Comparison of ENCODE assay signal across 8 mouse cellular contexts in genomic region chr6:117863751-117864150, GRCm38 (mm10). TPM values are rescaled to one million over a fixed set of nuclear protein-coding genes. Genes with fewer than 3 reads are reported as not detected.
DNase-seq lines count a peak whose midpoint lies in the region; ATAC-seq and TF ChIP-seq lines count a peak whose summit lies in the region.

No protein-coding gene starts in this region.

- peak overlapping the region; percentile 75; the same call in 1 of the 2 replicates for H3K4me3 ChIP-seq in heart, embryonic 11.5 days (ENCODE audit: low read depth, low read length)
- H3K4me3 ChIP-seq in E14TG2a.4 (replicated peaks; ENCODE audit: low read length) = peak overlapping the region; percentile 97
- H3K4me3 ChIP-seq in forebrain, embryonic 15.5 days = peak overlapping the region; percentile 91
- H3K4me3 ChIP-seq in liver, embryonic 15.5 days (replicated peaks) = peak overlapping the region; percentile 71

- H3K9me3 ChIP-seq in heart, embryonic 11.5 days (replicated peaks; ENCODE audit: control insufficient read depth, low read length) = no peaks in the 10 kb centered on the region
- no peaks in the 10 kb centered on the region for H3K9me3 ChIP-seq in E14TG2a.4 (ENCODE audit: low read length)
- no peaks in the 10 kb centered on the region for H3K9me3 ChIP-seq in forebrain, embryonic 15.5 days
- no peaks in the 10 kb centered on the region for H3K9me3 ChIP-seq in liver, embryonic 15.5 days (replicated peaks)

- 87% methylated on average over 8 of the region's 8 CpGs for WGBS in heart, embryonic 11.5 days (ENCODE audit: insufficient replicate concordance)
- WGBS in forebrain, embryonic 15.5 days = 96% methylated on average over 8 of the region's 8 CpGs
- WGBS in liver, embryonic 15.5 days (ENCODE audit: insufficient replicate concordance) = 77% methylated on average over 8 of the region's 8 CpGs

- TF ChIP-seq CTCF in E14TG2a.4 (conservative IDR thresholded peaks at IDR 0.05; ENCODE audit: low read length) = no peak

- no peaks in the 10 kb centered on the region for H3K36me3 ChIP-seq in heart, embryonic 11.5 days (ENCODE audit: control insufficient read depth, insufficient read depth, low read length)
- H3K36me3 ChIP-seq in E14TG2a.4 (ENCODE audit: insufficient read depth, low read length) = peaks cover 12% of the 10 kb centered on the region
- H3K36me3 ChIP-seq in forebrain, embryonic 15.5 days = no peaks in the 10 kb centered on the region
- H3K36me3 ChIP-seq in liver, embryonic 15.5 days (replicated peaks) = no peaks in the 10 kb centered on the region

- H3K27ac ChIP-seq in heart, embryonic 11.5 days (ENCODE audit: low read depth, low read length) = no peak overlapping the region
- no peak overlapping the region for H3K27ac ChIP-seq in forebrain, embryonic 15.5 days (replicated peaks)
- H3K27ac ChIP-seq in liver, embryonic 15.5 days (replicated peaks) = no peak overlapping the region

- no peaks in the 10 kb centered on the region for H3K27me3 ChIP-seq in heart, embryonic 11.5 days (ENCODE audit: control insufficient read depth, insufficient read depth, low read length)
- no peaks in the 10 kb centered on the region for H3K27me3 ChIP-seq in E14TG2a.4 (ENCODE audit: insufficient read depth, low read length)
- H3K27me3 ChIP-seq in forebrain, embryonic 15.5 days = no peaks in the 10 kb centered on the region
- no peaks in the 10 kb centered on the region for H3K27me3 ChIP-seq in liver, embryonic 15.5 days

- DNase-seq in heart, adult 18-20 months = no peak
- DNase-seq in cerebellum, postnatal 36 days = no peak
- DNase-seq in right cerebral cortex, postnatal 25 days = no peak

- H3K9ac ChIP-seq in heart, embryonic 11.5 days (ENCODE audit: low read depth, low read length) = no peak overlapping the region
- H3K9ac ChIP-seq in forebrain, embryonic 15.5 days (replicated peaks) = no peak overlapping the region
- H3K9ac ChIP-seq in liver, embryonic 15.5 days = no peak overlapping the region

- peaks cover 3% of the 10 kb centered on the region; the same call in 1 of the 2 replicates for H3K4me1 ChIP-seq in heart, embryonic 11.5 days (ENCODE audit: control insufficient read depth, insufficient read depth, low read length)
- H3K4me1 ChIP-seq in E14TG2a.4 (replicated peaks; ENCODE audit: low read depth, low read length) = peaks cover 21% of the 10 kb centered on the region
- H3K4me1 ChIP-seq in forebrain, embryonic 15.5 days = 0 out of 2 replicates have a peak, but pooled peaks cover 6% of the 10 kb centered on the region
- peaks cover 23% of the 10 kb centered on the region for H3K4me1 ChIP-seq in liver, embryonic 15.5 days (replicated peaks)

- ATAC-seq in heart, embryonic 11.5 days (replicated peaks; ENCODE audit: insufficient number of reproducible peaks, low FRiP score, low TSS enrichment) = no peak
- ATAC-seq in forebrain, embryonic 15.5 days (replicated peaks) = no peak
- no peak for ATAC-seq in liver, embryonic 15.5 days (ENCODE audit: insufficient read depth)
- no peak for ATAC-seq in megakaryocyte progenitor cell, adult 5-6 weeks (replicated peaks; ENCODE audit: poor library complexity)

- H3K4me2 ChIP-seq in heart, embryonic 11.5 days = peak overlapping the region; percentile 86
- H3K4me2 ChIP-seq in forebrain, embryonic 15.5 days (replicated peaks) = peak overlapping the region; percentile 91
- peak overlapping the region; percentile 90 for H3K4me2 ChIP-seq in liver, embryonic 15.5 days

RNA-seq across cellular contexts. Expression of gene Zfp239, which starts 1.9 kb away (rescaled TPM):
- 2.4 and 4.1 TPM in 2 replicates for polyA plus RNA-seq in heart, embryonic 11.5 days (2014; fragmentation: Nextera tagmentation; extraction: Ambion mirVana)
- total RNA-seq in heart, adult 18-20 months (2021) = under 1 TPM; 0.17 to 0.18 TPM
- polyA plus RNA-seq in forebrain, embryonic 15.5 days (2015; fragmentation: Nextera tagmentation; extraction: Ambion mirVana) = 14.3 and 16.2 TPM in 2 replicates
- polyA plus RNA-seq in liver, embryonic 15.5 days (2015; fragmentation: Nextera tagmentation; extraction: Ambion mirVana) = 2.0 and 2.4 TPM in 2 replicates
- 4.2 and 4.7 TPM in 2 replicates for total RNA-seq in megakaryocyte progenitor cell, adult 5-6 weeks (2015)
- total RNA-seq in megakaryocyte progenitor cell, adult 5-6 weeks (2017) = 2.0 and 3.3 TPM in 2 replicates

RNA-seq across cellular contexts. Expression of gene Zfp637, which starts 22.8 kb away (rescaled TPM):
- 64.8 and 72.4 TPM in 2 replicates for polyA plus RNA-seq in heart, embryonic 11.5 days (2014; fragmentation: Nextera tagmentation; extraction: Ambion mirVana)
- total RNA-seq in heart, adult 18-20 months (2021) = 10 to 100 TPM; 33.5 to 35.4 TPM
- polyA plus RNA-seq in forebrain, embryonic 15.5 days (2015; fragmentation: Nextera tagmentation; extraction: Ambion mirVana) = 216 and 224 TPM in 2 replicates
- 29.5 and 31.6 TPM in 2 replicates for polyA plus RNA-seq in liver, embryonic 15.5 days (2015; fragmentation: Nextera tagmentation; extraction: Ambion mirVana)
- 35.4 and 39.7 TPM in 2 replicates for total RNA-seq in megakaryocyte progenitor cell, adult 5-6 weeks (2015)
- 27.8 and 28.1 TPM in 2 replicates for total RNA-seq in megakaryocyte progenitor cell, adult 5-6 weeks (2017)

RNA-seq across cellular contexts. Expression of gene Hnrnpf, which starts 36.4 kb away (rescaled TPM):
- 554 and 606 TPM in 2 replicates for polyA plus RNA-seq in heart, embryonic 11.5 days (2014; fragmentation: Nextera tagmentation; extraction: Ambion mirVana)
- total RNA-seq in heart, adult 18-20 months (2021) = 100 to 1,000 TPM; 193 to 194 TPM
- polyA plus RNA-seq in forebrain, embryonic 15.5 days (2015; fragmentation: Nextera tagmentation; extraction: Ambion mirVana) = 376 and 385 TPM in 2 replicates
- 476 and 487 TPM in 2 replicates for polyA plus RNA-seq in liver, embryonic 15.5 days (2015; fragmentation: Nextera tagmentation; extraction: Ambion mirVana)
- total RNA-seq in megakaryocyte progenitor cell, adult 5-6 weeks (2015) = 679 and 683 TPM in 2 replicates
- total RNA-seq in megakaryocyte progenitor cell, adult 5-6 weeks (2017) = 1,301 and 1,452 TPM in 2 replicates
